Mouse (Mus musculus) c-Kit-positive CD71-positive TER-119-negative erythroid progenitor cells, embryonic 14.5 days (primary cell): Measurements from ENCODE around the gene Stard13.

ENCODE experiments used
- DNase-seq: peaks from one replicate; pipeline ENCODE4 v3.0.0-alpha.2; 2013; ENCODE audit warnings: low read depth

Stard13 gene

GRCm38 (mm10) chr5:151104354-151105053, 129.1 kb downstream of the Stard13 start:
- DNase-seq = no peak

DNA sequence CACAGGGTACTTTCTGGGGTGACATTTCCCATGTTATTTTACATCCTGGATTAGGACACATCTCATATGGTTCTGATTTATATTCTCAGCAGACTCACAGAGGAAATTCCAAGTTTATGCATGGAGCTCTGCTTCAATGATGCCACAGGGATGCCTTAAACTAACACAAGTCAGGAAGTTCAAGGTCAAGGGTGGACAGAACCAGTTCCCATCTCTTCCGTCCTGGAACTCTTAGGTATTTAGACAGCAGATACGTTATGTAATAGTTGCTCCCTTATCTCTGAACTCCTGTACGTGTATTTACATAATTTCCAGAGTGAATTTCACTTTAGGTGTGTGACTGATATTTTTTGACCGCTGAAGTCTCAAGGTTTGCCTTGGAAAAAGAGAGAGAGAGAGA, 130.4 kb downstream of the Stard13 start:
- no peak for DNase-seq

DNA sequence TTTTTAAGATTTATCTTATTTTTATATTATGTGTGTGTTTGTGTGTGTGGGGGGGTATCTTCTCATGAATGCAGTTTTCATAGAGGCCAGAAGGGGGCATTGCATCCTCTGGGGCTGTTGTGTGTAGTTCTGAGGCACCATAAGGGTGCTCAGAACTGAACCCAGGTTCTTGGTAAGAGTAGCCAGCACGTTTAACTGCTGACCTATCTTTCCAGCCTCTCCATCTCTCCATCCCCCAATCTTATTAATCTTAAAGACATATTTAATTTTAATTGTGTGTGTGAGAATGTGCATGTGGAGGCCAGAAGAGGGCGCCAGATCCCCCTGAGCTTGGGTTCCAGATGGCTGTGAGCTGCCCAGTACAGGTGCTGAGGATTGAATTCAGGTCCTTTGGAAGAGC, 131.4 kb downstream of the Stard13 start:
- no peak for DNase-seq

GRCm38 (mm10) chr5:151096012-151096411, 137.6 kb downstream of the Stard13 start:
- no peak for DNase-seq

DNA sequence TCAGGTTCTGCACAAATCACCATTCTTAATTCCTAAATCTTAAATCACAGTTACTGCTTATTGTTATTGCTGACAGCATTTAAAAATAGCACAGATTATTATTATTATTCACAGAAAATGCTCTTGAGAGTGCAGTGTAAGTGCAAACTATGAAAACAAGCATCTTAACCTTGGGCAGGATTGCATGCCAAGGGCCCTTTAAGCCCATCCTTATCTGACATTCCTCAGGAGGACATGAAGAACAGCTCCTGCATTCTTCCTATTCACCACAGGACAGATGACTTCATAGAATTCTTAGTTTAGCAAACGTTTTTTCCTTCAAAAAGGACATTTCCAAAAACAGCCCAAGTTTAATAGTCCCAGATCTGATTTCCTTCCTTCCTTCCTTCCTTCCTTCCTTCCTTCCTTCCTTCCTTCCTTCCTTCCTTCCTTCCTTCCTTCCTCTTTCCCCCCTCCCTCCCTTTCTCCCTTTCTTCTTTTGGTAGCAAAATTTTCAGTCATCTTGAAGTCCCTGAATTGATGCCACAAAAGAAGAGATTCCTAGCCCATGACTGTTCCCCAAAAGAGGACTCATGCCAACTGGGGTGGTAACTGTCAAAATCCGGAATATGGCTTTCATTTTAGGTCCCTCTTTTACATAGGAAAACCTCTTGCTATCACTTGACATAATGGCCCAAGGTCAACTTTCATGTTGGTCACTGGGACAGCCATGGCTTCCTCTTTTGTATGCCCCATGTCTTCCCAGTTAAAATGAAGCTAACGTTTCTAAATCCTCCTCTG, 140.6 kb downstream of the Stard13 start:
- DNase-seq = no peak

DNA sequence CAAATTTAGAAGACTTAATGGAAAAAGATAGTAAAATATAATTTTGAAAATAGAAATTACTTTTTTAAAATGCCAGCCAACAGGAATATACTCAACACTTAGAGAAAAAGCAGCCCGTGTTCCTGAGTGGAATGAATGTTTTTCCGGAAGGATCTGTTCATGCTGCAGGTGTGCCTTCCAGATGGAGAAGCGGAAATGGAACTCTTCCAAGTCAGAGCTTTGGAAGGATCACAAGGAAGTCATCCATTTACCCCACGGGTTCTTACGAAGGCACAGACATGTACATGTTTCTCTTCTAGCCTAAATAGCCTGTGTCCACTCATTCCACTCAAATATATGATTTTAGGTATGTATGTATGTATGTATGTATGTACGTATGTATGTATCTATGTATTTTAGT, 142.6 kb downstream of the Stard13 start:
- no peak for DNase-seq

DNA sequence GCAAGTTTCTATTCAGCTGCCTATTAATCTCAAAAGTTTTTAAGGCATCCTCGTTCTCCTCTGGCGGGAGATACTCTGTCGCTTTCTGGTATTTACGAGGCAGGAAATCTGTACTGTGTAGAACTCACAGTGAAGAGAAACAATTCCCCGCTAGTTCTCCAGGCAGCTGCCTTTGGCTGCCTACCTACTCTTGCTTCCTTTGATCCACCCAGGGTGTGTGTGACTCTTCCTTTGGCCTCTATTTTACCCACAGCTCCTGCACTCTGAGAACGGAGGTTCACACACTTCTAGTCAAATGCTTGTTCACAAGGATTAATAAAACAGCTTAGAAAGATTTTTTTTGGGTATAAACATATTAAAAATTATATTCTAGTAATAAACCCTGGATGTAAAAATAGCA, 144.4 kb downstream of the Stard13 start:
- no peak for DNase-seq

GRCm38 (mm10) chr5:151086425-151087202, 147.0 kb downstream of the Stard13 start:
- no peak for DNase-seq

- DNase-seq = no peak
These were observed 147.9 kb downstream of the Stard13 start for GRCm38 (mm10) chr5:151085749-151086148.

GRCm38 (mm10) chr5:151080276-151080675, 153.4 kb downstream of the Stard13 start:
- no peak for DNase-seq

- no peak for DNase-seq
These were observed 155.7 kb downstream of the Stard13 start for GRCm38 (mm10) chr5:151077953-151078352.

- no peak for DNase-seq
These were observed 156.7 kb downstream of the Stard13 start for GRCm38 (mm10) chr5:151076917-151077316.

GRCm38 (mm10) chr5:151074282-151074681, 159.4 kb downstream of the Stard13 start:
- no peak for DNase-seq

DNA sequence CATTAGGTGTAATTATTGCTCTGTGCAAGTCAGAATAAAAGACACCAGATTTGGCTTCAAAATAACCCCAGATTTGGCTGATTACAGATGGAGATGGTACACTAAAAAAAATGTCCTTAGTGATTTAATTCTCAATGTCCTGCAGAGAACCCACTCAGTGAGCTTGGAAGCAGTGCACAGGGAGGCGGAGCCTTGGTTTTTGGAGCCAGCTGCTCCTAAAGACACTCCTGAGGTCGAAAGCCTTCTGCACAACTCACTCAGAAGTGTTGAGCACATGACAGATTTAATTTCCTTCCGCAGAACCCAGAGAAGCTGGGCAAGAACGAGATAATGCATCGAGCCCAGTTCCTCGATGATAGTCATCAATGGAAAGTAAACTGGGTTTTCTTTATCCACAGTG, 162.2 kb downstream of the Stard13 start:
- DNase-seq = no peak

DNA sequence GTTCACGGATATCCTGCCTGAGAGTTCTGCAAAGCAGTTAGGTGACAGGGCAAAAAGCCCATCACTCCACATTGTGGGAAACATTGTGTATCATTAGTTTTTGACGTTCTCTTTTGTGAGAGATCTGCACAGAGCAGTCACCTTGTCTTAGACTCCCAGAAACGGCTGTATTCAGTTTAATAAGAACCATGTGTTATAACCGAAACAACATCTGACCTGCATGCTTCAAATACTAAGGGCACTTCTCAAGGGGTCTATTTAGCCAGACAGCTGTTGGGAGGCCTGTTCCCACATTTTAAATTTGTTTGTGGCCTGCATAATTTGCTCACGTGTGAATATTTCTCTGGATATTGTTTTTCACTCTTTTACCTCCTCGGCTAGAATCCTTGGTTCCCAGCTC, 162.7 kb downstream of the Stard13 start:
- no peak for DNase-seq

DNA sequence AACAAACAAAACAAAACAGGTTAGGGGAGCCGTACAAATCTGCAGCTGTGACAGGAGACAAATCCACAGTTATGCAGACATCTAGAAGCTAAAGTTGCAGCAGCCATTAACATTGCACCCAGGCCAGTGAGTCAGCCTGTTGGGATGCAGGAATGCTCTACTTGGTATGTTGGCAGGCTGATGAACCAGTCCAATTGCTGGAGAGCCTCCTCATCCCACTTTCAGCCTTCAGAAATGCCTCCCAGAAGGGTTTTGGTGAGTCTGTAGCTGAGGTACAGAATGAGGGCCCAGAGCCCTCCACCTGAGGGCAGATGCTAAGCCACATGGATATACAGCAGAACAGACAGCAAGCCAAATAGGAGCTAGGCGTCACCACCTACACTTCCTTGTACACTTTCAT, 164.1 kb downstream of the Stard13 start:
- no peak for DNase-seq

DNA sequence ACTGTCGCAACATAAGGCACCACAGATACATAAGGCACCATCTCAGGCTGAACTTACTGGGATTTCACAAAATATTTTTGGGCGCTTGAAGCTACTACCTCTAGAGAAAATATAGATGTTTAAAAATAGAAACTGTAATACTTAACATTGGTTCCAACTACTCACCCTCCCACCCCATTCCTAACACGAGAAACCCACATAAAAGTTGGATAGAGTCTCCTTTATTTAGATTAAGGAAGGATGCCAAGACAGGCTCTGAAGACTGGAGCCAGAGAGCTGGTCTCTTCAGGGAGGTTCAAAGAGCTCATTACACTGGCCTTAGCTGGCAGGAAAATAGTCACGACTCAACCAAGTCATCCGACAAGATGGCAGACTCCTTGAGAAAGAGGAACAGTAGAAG, 167.6 kb downstream of the Stard13 start:
- no peak for DNase-seq

GRCm38 (mm10) chr5:151065228-151065627, 168.4 kb downstream of the Stard13 start:
- no peak for DNase-seq

GRCm38 (mm10) chr5:151061942-151062341, 171.7 kb downstream of the Stard13 start:
- DNase-seq = no peak

DNA sequence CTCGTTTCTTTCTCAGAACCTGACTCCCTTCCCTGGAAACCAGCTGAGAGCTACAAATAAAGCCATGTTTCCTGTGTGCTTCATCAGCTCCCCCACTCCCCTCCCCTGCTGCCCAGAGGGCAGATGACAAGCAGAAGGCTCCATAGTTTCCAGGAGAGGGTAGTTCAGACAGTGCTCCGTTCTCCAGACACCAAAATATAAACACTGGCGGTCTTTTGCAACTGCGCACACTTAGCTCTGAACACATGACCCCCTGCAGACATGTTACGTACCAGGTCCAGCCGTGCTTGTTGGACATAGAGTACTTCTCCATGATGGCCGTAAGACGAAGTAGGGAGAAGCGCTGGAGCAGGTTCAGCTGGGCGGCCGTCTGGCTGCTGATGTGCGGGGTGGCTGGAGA, 173.2 kb downstream of the Stard13 start:
- no peak for DNase-seq

- no peak for DNase-seq
These were observed 173.9 kb downstream of the Stard13 start for GRCm38 (mm10) chr5:151059772-151060171.

DNA sequence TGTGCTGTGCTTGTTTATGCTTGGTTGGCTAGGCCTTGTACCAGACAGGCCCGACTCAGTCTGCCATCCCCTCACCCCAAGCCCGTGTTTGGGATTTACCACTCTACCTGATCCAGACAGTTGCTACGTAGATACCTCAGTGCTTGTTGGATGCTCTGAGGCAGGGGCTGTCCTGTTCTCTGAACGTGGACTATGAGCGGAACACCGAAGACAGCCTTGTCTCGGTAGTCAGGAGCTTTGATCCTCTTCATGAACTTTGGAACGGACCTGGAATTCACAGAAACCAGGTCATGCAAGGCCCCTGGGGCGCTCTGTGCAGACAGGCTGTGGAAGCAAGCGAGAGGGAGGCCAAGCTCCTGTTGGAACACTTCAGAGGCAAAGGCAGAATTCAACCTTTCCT, 174.3 kb downstream of the Stard13 start:
- DNase-seq = no peak

DNA sequence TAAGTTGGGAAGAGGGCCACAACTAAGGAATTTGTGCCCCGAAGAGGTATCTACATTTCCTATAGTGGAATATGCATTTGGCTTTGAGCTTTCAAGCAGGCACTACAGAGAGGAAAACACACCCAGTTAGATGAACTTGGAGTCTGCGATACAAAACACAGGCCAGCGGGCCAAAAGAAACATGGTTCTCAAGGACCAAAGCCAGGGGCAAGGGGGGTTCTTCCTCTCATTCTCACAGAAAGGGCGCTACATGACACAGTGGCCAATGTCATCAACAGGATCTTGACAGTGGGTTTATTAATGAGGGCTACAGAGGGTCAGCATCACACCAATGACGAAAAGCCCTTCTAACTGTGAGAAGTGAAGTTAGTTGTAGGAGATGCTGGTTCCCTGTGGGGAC, 175.9 kb downstream of the Stard13 start:
- no peak for DNase-seq
